Mouse (Mus musculus) lung, adult 2 months (tissue): Measurements from ENCODE around the gene Spata31d1a. TPM values are rescaled to one million over a fixed set of nuclear protein-coding genes. Genes with fewer than 3 reads are reported as not detected.

Experiments used
- DNase-seq: peaks from one replicate; pipeline ENCODE4 v3.0.0; 2022
- H3K4me1 ChIP-seq: fragments of 200-500 bp; 2 replicates; pipeline ENCODE4 v1.6.1; 2011; ENCODE audit warnings: low read length; ENCODE audit not compliant: control insufficient read depth, insufficient read depth
- H3K4me3 ChIP-seq: fragments of 200-500 bp; replicated peaks from 2 replicates; pipeline ENCODE3; 2011; ENCODE audit warnings: low read depth, mild to moderate bottlenecking, control low read depth, low read length; ENCODE audit errors: extremely low read depth
- CTCF ChIP-seq: fragments of 200-500 bp; IDR thresholded peaks from 2 replicates; pipeline ENCODE4 v1.5.1; 2011; ENCODE audit warnings: mild to moderate bottlenecking, low read length, control low read depth; ENCODE audit not compliant: insufficient read depth
- POLR2A ChIP-seq: fragments of 200-500 bp; IDR thresholded peaks from 2 replicates; pipeline ENCODE4 v1.6.1; 2011; ENCODE audit warnings: low read depth, mild to moderate bottlenecking, control low read depth, low read length, borderline replicate concordance; ENCODE audit errors: extremely low read depth
- WGBS: fragments of 180-500 bp; shearing (Covaris S2); methylation state at CpG from one replicate; pipeline ENCODE4 v1.1.7; 2018; 5-methylcytosine and 5-hydroxymethylcytosine counted together
- polyA plus RNA-seq: library from polyadenylated mRNA; depleted of rRNA; stranded (reverse); fragments of >200 nt; gene quantifications from 2 replicates; pipeline ENCODE4 v1.2.3, GENCODE M21; 2012

Spata31d1a gene
- polyA plus RNA-seq, 1 experiment: not detected

DNA sequence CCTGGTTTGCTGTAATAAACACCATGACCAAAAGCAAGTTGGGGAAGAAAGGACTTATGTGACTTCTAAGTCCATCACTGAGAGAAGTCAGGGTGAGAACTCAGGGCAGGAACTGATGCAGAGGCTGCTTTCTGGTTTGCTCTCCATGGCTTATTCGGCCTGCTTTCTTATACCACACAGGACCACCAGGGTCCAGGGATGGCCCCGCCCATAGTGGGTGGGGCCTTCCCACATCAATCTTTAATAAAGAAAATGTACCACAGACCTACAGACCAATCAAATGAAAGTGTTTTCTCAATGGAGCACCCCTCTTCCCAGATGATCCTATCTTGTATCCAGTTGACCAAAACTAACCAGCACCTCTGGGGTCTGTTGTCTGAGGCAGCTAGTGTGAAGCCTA lies 38.6 kb downstream of the Spata31d1a start:
- TF ChIP-seq POLR2A (no peak), CTCF (no peak)
- WGBS: 84% methylated on average over 2 of the region's 2 CpGs
- Histone ChIP-seq H3K4me3 (no peak overlapping the region), H3K4me1 (peaks cover 10% of the 10 kb centered on the region)
- no peak for DNase-seq

DNA sequence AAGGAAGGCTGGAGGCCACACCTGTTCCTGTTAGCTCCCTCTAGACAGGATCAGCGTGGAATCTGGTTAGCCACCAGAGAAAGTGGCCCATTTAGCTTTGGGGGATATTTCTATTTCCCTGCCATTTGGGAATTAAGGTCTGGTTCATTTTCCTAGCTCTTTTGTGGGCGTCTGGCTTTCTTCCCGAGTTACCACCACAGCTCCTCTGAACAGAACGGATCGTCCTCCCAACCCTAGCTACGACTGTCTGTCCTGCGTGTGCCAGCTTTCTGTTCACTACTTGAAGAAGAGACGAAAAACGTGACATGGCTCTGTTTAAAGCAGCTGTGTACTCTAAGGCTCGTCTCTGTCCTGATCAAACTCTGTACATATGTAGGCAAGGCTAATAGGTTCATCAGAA lies 40.2 kb downstream of the Spata31d1a start:
- Histone ChIP-seq H3K4me3 (no peak overlapping the region), H3K4me1 (peaks cover 10% of the 10 kb centered on the region)
- TF ChIP-seq CTCF (no peak), POLR2A (no peak)
- DNase-seq: no peak
- WGBS: 90% methylated on average over 10 of the region's 10 CpGs

DNA sequence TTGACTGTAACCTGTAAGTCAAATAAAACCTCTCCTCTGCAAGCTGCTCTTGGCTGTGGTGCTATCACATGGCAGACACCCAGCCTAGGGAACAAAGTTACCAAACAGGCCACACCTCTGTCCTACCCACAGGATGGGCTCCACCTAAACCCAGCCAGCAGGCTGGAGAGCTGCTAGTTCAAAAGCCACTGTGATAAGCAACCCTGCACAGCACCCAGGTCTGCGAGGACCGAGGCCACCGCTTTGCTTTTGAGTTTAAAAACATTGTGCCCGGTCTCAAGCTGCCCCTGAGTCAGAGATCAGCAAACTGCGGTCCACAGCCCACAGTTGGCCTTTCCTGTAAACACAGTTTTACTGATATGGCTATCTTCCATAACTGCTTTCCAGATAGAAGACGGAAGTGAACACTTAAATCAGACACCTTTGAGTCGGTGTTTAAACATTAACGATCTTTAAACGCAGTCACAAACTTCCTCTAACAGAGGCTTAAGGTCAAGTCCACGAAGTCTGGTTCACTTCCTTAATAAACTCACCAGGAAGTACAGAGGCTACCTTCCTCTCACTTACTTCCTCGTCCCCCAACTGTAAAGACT lies 41.5 kb downstream of the Spata31d1a start:
- 9% methylated on average over 11 of the region's 11 CpGs for WGBS
- H3K4me3 ChIP-seq: no peak overlapping the region

DNA sequence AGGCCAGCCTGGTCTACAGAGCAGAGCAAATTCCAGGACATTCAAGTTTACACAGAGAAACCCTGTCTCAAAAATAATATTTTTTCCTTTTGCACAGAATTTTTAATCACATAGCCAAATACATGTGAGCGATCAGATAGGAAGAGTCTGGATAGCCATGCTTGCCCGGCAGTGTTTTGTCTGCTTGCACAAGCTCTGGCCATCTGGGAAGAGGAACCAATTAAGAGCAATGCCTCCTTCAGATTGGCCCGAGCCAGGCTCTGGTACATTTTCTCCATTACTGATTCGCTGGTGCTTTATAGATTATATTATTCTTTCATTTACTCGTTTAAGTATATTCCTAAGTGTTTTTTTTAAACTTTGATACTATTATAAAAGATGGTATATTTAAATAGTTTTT lies 42.4 kb downstream of the Spata31d1a start:
- 83% methylated on average over 5 of the region's 5 CpGs for WGBS
- Histone ChIP-seq H3K4me3 (no peak overlapping the region), H3K4me1 (peaks cover 5% of the 10 kb centered on the region)
- no peak for DNase-seq
- TF ChIP-seq CTCF: no peak
- TF ChIP-seq POLR2A: no peak

More for the DNA sequence above, 41.5 kb downstream of the Spata31d1a start:
- TF ChIP-seq POLR2A (peak; percentile 49; the same call in 1 of the 2 replicates), CTCF (no peak)
- H3K4me1 ChIP-seq: peaks cover 5% of the 10 kb centered on the region
- DNase-seq: peak; percentile 62

DNA sequence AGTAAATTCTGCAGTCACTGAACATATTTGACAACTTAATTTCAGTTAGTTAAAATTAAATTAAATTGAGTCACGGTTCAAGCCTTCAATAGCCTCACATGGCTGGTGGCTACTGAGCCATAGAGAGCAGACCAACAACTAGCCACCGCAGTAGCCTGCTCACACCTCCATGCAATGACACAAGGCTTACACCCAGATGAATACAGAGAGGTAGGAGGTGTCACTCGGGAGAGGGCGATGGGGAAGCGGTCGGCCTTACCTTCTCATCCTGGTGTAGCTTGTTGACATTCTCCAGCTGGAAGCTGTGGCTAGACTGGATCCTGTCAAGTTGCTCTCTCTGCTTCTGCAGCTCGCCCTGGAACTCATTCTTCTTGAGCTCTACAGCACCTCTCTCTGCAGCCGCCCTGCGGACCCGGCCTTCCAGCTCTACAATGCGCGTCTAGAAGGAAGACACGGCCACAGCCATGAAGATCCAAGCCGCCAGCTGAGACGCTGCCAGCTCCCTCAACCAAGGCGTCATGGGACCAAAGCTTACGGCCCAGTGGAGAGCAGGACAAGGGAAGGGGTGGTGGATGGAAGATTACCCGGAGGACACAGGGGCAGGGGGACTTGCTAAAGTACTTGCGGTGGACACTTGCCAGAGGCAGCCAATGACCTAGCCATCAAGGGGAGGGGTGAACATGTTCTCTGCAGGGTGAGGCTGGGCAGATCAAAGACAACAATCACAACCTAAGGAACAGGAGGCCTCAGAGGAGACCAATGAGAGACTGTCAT lies 46.0 kb downstream of the Spata31d1a start:
- H3K4me1 ChIP-seq: peaks cover 5% of the 10 kb centered on the region
- no peak for TF ChIP-seq CTCF
- no peak for TF ChIP-seq POLR2A
- WGBS: 92% methylated on average over 19 of the region's 19 CpGs
- H3K4me3 ChIP-seq: no peak overlapping the region
- DNase-seq: no peak

DNA sequence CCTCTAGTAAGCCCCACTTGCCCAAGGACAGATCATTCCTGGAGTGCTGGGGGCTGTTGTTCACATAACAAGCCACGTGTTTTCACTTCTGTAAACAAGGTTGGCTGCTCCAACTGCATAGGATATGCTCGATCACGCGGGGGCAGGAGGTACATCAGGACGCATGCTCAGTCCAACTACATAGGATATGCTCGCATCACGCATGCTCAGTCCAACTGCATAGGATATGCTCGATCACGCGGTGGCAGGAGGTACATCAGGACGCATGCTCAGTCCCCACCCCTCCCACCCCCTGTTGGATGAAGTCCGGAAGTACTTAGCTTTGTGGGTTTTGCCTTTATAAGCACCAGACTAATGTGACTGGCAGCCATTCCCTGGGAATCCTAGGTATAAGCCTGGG lies 48.2 kb downstream of the Spata31d1a start:
- 91% methylated on average over 12 of the region's 12 CpGs for WGBS
- H3K4me3 ChIP-seq: no peak overlapping the region
- TF ChIP-seq CTCF (no peak), POLR2A (no peak)
- H3K4me1 ChIP-seq: no peaks in the 10 kb centered on the region
- no peak for DNase-seq

DNA sequence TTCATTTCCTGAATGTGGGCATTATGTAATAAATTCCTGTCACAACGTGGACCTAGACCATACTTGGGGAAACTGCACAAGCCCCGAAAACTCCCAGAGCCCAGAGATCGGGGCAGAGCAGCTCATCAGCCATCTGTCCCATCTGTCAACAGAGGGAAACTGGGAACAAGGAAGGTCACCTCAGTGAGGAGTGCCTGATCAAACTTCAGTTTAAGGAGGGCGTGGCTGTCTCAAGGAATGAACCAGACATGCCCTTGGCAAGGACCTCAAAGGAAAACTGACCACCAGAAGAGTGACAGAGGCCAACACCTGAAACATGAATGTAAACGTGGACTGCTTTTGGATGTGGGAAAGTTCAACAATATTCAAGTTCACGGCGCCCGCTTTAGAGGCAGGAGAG lies 48.7 kb downstream of the Spata31d1a start:
- DNase-seq: no peak
- 58% methylated on average over 8 of the region's 8 CpGs for WGBS
- Histone ChIP-seq H3K4me1 (peaks cover 2% of the 10 kb centered on the region; the same call in 1 of the 2 replicates), H3K4me3 (no peak overlapping the region)
- TF ChIP-seq CTCF (no peak), POLR2A (no peak)

DNA sequence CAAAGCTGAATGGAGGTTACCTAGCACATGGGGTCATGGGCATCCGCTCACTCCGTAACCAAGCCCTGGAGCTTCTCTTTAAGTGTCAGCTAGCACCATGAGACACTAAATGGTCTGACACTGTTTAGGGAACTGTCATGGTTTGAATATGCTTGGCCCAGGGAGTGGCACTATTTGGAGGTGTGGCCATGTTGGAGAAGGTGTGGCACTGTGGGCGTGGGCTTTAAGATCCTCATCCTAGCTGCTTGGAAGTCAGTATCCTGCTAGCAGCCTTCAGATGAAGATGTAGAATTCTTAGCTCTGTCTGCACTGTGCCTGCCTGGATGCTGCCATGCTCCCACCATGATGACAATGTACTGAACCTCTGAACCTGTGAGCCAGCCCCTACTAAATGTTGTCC lies 49.8 kb downstream of the Spata31d1a start:
- H3K4me3 ChIP-seq: no peak overlapping the region
- DNase-seq: no peak
- H3K4me1 ChIP-seq: peaks cover 3% of the 10 kb centered on the region; the same call in 1 of the 2 replicates
- WGBS: 99% methylated on average over 3 of the region's 3 CpGs
- no peak for TF ChIP-seq POLR2A
- TF ChIP-seq CTCF: no peak

DNA sequence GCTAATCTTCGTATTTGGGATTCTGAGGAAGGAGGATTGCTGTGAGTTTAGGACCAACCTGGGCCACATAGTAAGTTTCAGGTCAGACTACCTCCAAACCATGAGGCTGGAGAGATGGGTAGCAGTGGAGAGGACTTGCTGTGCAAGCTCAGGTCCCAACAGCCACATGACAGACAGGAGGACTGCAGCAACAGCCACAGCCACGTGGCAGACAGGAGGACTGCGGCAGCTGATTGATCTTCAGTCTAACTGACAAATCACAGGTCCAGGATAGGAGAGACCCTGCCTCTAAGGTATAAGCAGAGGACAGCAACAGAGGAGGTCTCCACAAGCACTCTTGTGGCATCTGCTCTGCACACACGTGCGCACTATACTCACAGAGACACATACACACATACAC lies 52.3 kb downstream of the Spata31d1a start:
- DNase-seq: no peak
- WGBS: 80% methylated on average over 5 of the region's 5 CpGs
- no peak for TF ChIP-seq POLR2A
- no peak for TF ChIP-seq CTCF
- no peak overlapping the region for H3K4me3 ChIP-seq
- H3K4me1 ChIP-seq: peaks cover 3% of the 10 kb centered on the region; the same call in 1 of the 2 replicates

DNA sequence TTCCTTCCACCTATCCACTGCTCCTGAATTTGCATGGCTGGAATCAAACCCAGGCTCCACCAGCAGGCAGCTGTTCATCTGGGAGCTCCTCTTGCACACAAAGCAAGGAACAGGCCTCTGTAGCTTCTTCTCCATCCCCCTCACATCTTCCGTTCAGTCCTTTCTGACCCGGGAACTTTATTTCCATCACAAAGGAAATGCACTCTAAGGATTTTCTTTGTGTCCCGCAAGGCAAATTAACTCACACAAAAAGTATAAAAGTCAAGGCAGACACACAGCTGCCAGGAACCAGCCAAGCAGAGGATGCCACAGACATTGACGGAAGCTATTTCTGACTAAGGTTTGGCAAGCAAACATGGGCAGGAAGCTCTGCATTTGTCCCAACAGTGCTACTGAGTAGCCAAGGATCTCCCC lies 53.1 kb downstream of the Spata31d1a start:
- WGBS: 44% methylated on average over 4 of the region's 4 CpGs
- H3K4me3 ChIP-seq: no peak overlapping the region
- TF ChIP-seq POLR2A (no peak), CTCF (no peak)
- DNase-seq: no peak
- peaks cover 3% of the 10 kb centered on the region; the same call in 1 of the 2 replicates for H3K4me1 ChIP-seq
